Mouse (Mus musculus): ENCODE measurements around the gene Pan3. TPM values are rescaled to one million over a fixed set of nuclear protein-coding genes. Genes with fewer than 3 reads are reported as not detected.

The Pan3 gene
- 75.8 and 78.9 TPM in 2 replicates for polyA plus RNA-seq (2015; fragmentation: Nextera tagmentation; extraction: Ambion mirVana)

- Histone ChIP-seq H3K27me3 (no peaks in the 10 kb centered on the region), H3K4me1 (peaks cover 23% of the 10 kb centered on the region), H3K9ac (peak within 1 kb of the TSS; percentile 98), H3K36me3 (peaks cover 3% of the 10 kb centered on the region; the same call in 1 of the 2 replicates), H3K4me3 (replicated peaks) (peak within 1 kb of the TSS; percentile 97), H3K9me3 (replicated peaks) (no peaks in the 10 kb centered on the region), H3K27ac (replicated peaks) (peak within 1 kb of the TSS; percentile 99), H3K4me2 (replicated peaks) (peak within 1 kb of the TSS; percentile 62)
- under 1% methylated on average over 51 of the region's 51 CpGs for WGBS
- ATAC-seq (ENCODE audit: insufficient number of reproducible peaks, low FRiP score, low TSS enrichment, low read depth): peak; percentile 89
Measured at GRCm38 (mm10) chr5:147429535-147430305, at the start of gene Pan3. Gene Pan3 (plus strand): TSS chr5:147430161.

- H3K9me3 ChIP-seq (replicated peaks): no peaks in the 10 kb centered on the region
- H3K4me2 ChIP-seq (replicated peaks): no peak overlapping the region
- H3K4me1 ChIP-seq: no peaks in the 10 kb centered on the region
- H3K4me3 ChIP-seq (replicated peaks): no peak overlapping the region
- H3K9ac ChIP-seq: no peak overlapping the region
- no peak overlapping the region for H3K27ac ChIP-seq (replicated peaks)
- WGBS: 83% methylated on average over 10 of the region's 10 CpGs
- H3K36me3 ChIP-seq: no peaks in the 10 kb centered on the region
- no peak for ATAC-seq (ENCODE audit: insufficient number of reproducible peaks, low FRiP score, low TSS enrichment, low read depth)
- H3K27me3 ChIP-seq: no peaks in the 10 kb centered on the region
Measured at GRCm38 (mm10) chr5:147381396-147381795, 48.6 kb upstream of the Pan3 start.

GRCm38 (mm10) chr5:147386865-147387264 is 43.1 kb upstream of the Pan3 start:
- no peaks in the 10 kb centered on the region for H3K36me3 ChIP-seq
- no peak overlapping the region for H3K9ac ChIP-seq
- no peak for ATAC-seq (ENCODE audit: insufficient number of reproducible peaks, low FRiP score, low TSS enrichment, low read depth)
- no peaks in the 10 kb centered on the region for H3K4me1 ChIP-seq
- H3K4me2 ChIP-seq (replicated peaks): no peak overlapping the region
- 81% methylated on average over 13 of the region's 13 CpGs for WGBS
- no peaks in the 10 kb centered on the region for H3K9me3 ChIP-seq (replicated peaks)
- no peak overlapping the region for H3K4me3 ChIP-seq (replicated peaks)
- H3K27me3 ChIP-seq: no peaks in the 10 kb centered on the region
- H3K27ac ChIP-seq (replicated peaks): no peak overlapping the region

GRCm38 (mm10) chr5:147388376-147389008 is 41.5 kb upstream of the Pan3 start:
- WGBS: 73% methylated on average over 9 of the region's 9 CpGs
- Histone ChIP-seq H3K27ac (replicated peaks) (no peak overlapping the region), H3K4me2 (replicated peaks) (no peak overlapping the region), H3K27me3 (no peaks in the 10 kb centered on the region), H3K4me1 (no peaks in the 10 kb centered on the region), H3K4me3 (replicated peaks) (no peak overlapping the region), H3K9ac (no peak overlapping the region), H3K9me3 (replicated peaks) (no peaks in the 10 kb centered on the region), H3K36me3 (no peaks in the 10 kb centered on the region)
- ATAC-seq (ENCODE audit: insufficient number of reproducible peaks, low FRiP score, low TSS enrichment, low read depth): no peak

- Histone ChIP-seq H3K36me3 (no peaks in the 10 kb centered on the region), H3K27me3 (no peaks in the 10 kb centered on the region), H3K4me2 (replicated peaks) (no peak overlapping the region), H3K9ac (no peak overlapping the region), H3K4me1 (no peaks in the 10 kb centered on the region), H3K9me3 (replicated peaks) (no peaks in the 10 kb centered on the region), H3K4me3 (replicated peaks) (no peak overlapping the region), H3K27ac (replicated peaks) (no peak overlapping the region)
- WGBS: 73% methylated on average over 5 of the region's 5 CpGs
- no peak for ATAC-seq (ENCODE audit: insufficient number of reproducible peaks, low FRiP score, low TSS enrichment, low read depth)
Measured at GRCm38 (mm10) chr5:147389052-147389451, 40.9 kb upstream of the Pan3 start.

GRCm38 (mm10) chr5:147390772-147391171 is 39.2 kb upstream of the Pan3 start:
- Histone ChIP-seq H3K4me1 (no peaks in the 10 kb centered on the region), H3K9me3 (replicated peaks) (no peaks in the 10 kb centered on the region), H3K4me3 (replicated peaks) (no peak overlapping the region), H3K9ac (no peak overlapping the region), H3K4me2 (replicated peaks) (no peak overlapping the region), H3K36me3 (no peaks in the 10 kb centered on the region), H3K27ac (replicated peaks) (no peak overlapping the region), H3K27me3 (no peaks in the 10 kb centered on the region)
- WGBS: 60% methylated on average over 2 of the region's 2 CpGs
- ATAC-seq (ENCODE audit: insufficient number of reproducible peaks, low FRiP score, low TSS enrichment, low read depth): no peak

- no peaks in the 10 kb centered on the region for H3K9me3 ChIP-seq (replicated peaks)
- H3K4me3 ChIP-seq (replicated peaks): no peak overlapping the region
- H3K4me2 ChIP-seq (replicated peaks): no peak overlapping the region
- no peaks in the 10 kb centered on the region for H3K36me3 ChIP-seq
- no peak overlapping the region for H3K9ac ChIP-seq
- no peaks in the 10 kb centered on the region for H3K4me1 ChIP-seq
- peaks cover 5% of the 10 kb centered on the region; the same call in 1 of the 2 replicates for H3K27me3 ChIP-seq
- no peak for ATAC-seq (ENCODE audit: insufficient number of reproducible peaks, low FRiP score, low TSS enrichment, low read depth)
- WGBS: 75% methylated on average over 12 of the region's 12 CpGs
- H3K27ac ChIP-seq (replicated peaks): no peak overlapping the region
Measured at GRCm38 (mm10) chr5:147392667-147393213, 37.2 kb upstream of the Pan3 start.

GRCm38 (mm10) chr5:147395050-147395449 is 34.9 kb upstream of the Pan3 start:
- no peak overlapping the region for H3K4me2 ChIP-seq (replicated peaks)
- H3K9me3 ChIP-seq (replicated peaks): no peaks in the 10 kb centered on the region
- no peak for ATAC-seq (ENCODE audit: insufficient number of reproducible peaks, low FRiP score, low TSS enrichment, low read depth)
- WGBS: 23% methylated on average over 1 of the region's 1 CpGs
- peaks cover 4% of the 10 kb centered on the region for H3K4me1 ChIP-seq
- no peak overlapping the region for H3K27ac ChIP-seq (replicated peaks)
- H3K27me3 ChIP-seq: peaks cover 28% of the 10 kb centered on the region
- H3K36me3 ChIP-seq: no peaks in the 10 kb centered on the region
- no peak overlapping the region for H3K9ac ChIP-seq
- H3K4me3 ChIP-seq (replicated peaks): no peak overlapping the region

- Histone ChIP-seq H3K27me3 (peaks cover 52% of the 10 kb centered on the region), H3K27ac (replicated peaks) (no peak within 1 kb of the TSS), H3K4me2 (replicated peaks) (peak within 1 kb of the TSS; percentile 66), H3K4me3 (replicated peaks) (peak within 1 kb of the TSS; percentile 38), H3K36me3 (no peaks in the 10 kb centered on the region), H3K4me1 (peaks cover 11% of the 10 kb centered on the region), H3K9me3 (replicated peaks) (no peaks in the 10 kb centered on the region), H3K9ac (no peak within 1 kb of the TSS)
- peak; percentile 43; the same call in 1 of the 2 replicates for ATAC-seq (ENCODE audit: insufficient number of reproducible peaks, low FRiP score, low TSS enrichment, low read depth)
- under 1% methylated on average over 56 of the region's 56 CpGs for WGBS
Measured at GRCm38 (mm10) chr5:147399843-147400504, 30.0 kb upstream of the Pan3 start, which contains the start of gene Flt3. Gene Flt3 (minus strand): TSS chr5:147400489.

- ATAC-seq (ENCODE audit: insufficient number of reproducible peaks, low FRiP score, low TSS enrichment, low read depth): no peak
- H3K9me3 ChIP-seq (replicated peaks): no peaks in the 10 kb centered on the region
- peaks cover 11% of the 10 kb centered on the region for H3K4me1 ChIP-seq
- no peak overlapping the region for H3K27ac ChIP-seq (replicated peaks)
- peaks cover 52% of the 10 kb centered on the region for H3K27me3 ChIP-seq
- WGBS: 2% methylated on average over 17 of the region's 17 CpGs
- H3K4me2 ChIP-seq (replicated peaks): peak overlapping the region; percentile 66
- peak overlapping the region; percentile 38 for H3K4me3 ChIP-seq (replicated peaks)
- H3K9ac ChIP-seq: no peak overlapping the region
- H3K36me3 ChIP-seq: no peaks in the 10 kb centered on the region
Measured at GRCm38 (mm10) chr5:147400505-147400979, 29.4 kb upstream of the Pan3 start.

GRCm38 (mm10) chr5:147401024-147401423 is 28.9 kb upstream of the Pan3 start:
- ATAC-seq (ENCODE audit: insufficient number of reproducible peaks, low FRiP score, low TSS enrichment, low read depth): no peak
- Histone ChIP-seq H3K27me3 (peaks cover 52% of the 10 kb centered on the region), H3K27ac (replicated peaks) (no peak overlapping the region), H3K4me1 (peaks cover 11% of the 10 kb centered on the region), H3K9ac (no peak overlapping the region), H3K36me3 (no peaks in the 10 kb centered on the region), H3K4me3 (replicated peaks) (no peak overlapping the region), H3K4me2 (replicated peaks) (no peak overlapping the region), H3K9me3 (replicated peaks) (no peaks in the 10 kb centered on the region)
- 19% methylated on average over 11 of the region's 11 CpGs for WGBS

All from embryonic facial prominence, embryonic 15.5 days (tissue).